Mouse (Mus musculus) gastrocnemius, postnatal 25 days (tissue): ENCODE data around the gene Gm826. TPM values are rescaled to one million over a fixed set of nuclear protein-coding genes. Genes with fewer than 3 reads are reported as not detected.
A peak's percentile ranks its signal among the peaks of the same experiment; 100 is the strongest.

Source experiments
- DNase-seq: peaks from one replicate; pipeline ENCODE4 v3.0.0; 2022
- long read RNA-seq, 2 experiments: library from polyadenylated mRNA; stranded (forward); transcript quantifications; one replicate each; pipeline ENCODE4 v2.0.0; 2021
- total RNA-seq, 2 experiments: library from RNA; stranded (reverse); gene quantifications; 1 replicate in 1 of 2; 2 replicates in 1 of 2; pipeline ENCODE4 v1.2.3; 2021

Gm826 gene
- 1 to 10 TPM; 2.3 to 3.0 TPM for total RNA-seq
- long read RNA-seq, experiment 1, partial matches to known transcripts, result 1 of 9 reads
- long read RNA-seq, experiment 1, other reads (novel, unspliced or antisense), result 6 of 9 reads
- long read RNA-seq, experiment 2, partial matches to known transcripts, result 0 of 2 reads
- long read RNA-seq, experiment 2, other reads (novel, unspliced or antisense), result 2 of 2 reads

GRCm38 (mm10) chr2:160334111-160334661 is at the start of gene Gm826:
Gene Gm826, minus strand, starts transcription at chr2:160334162.
- DNase-seq, result peak; percentile 64

- DNase-seq, result no peak
Observed at GRCm38 (mm10) chr2:160383418-160383817, 49.5 kb upstream of the Gm826 start.

GRCm38 (mm10) chr2:160378271-160378670 is 44.3 kb upstream of the Gm826 start:
- DNase-seq, result no peak

- no peak for DNase-seq
Observed at GRCm38 (mm10) chr2:160376236-160376635, 42.3 kb upstream of the Gm826 start.

- DNase-seq, result no peak
Observed at GRCm38 (mm10) chr2:160369653-160370420, 35.9 kb upstream of the Gm826 start.

- DNase-seq, result no peak
Observed at GRCm38 (mm10) chr2:160368422-160369357, 34.7 kb upstream of the Gm826 start.

GRCm38 (mm10) chr2:160367448-160368208 is 33.7 kb upstream of the Gm826 start:
- DNase-seq, result peak; percentile 83

- DNase-seq, result peak; percentile 98
Observed at GRCm38 (mm10) chr2:160366980-160367338, 33.0 kb upstream of the Gm826 start, which contains the start of gene Mafb. Gene Mafb, minus strand, starts transcription at chr2:160367065.

- DNase-seq, result no peak
Observed at GRCm38 (mm10) chr2:160366111-160366979, 32.4 kb upstream of the Gm826 start.

GRCm38 (mm10) chr2:160365107-160365911 is 31.3 kb upstream of the Gm826 start:
- peak; percentile 57 for DNase-seq

- DNase-seq, result no peak
Observed at GRCm38 (mm10) chr2:160364666-160365065, 30.7 kb upstream of the Gm826 start.

- no peak for DNase-seq
Observed at GRCm38 (mm10) chr2:160364128-160364650, 30.2 kb upstream of the Gm826 start.

- no peak for DNase-seq
Observed at GRCm38 (mm10) chr2:160363201-160363600, 29.2 kb upstream of the Gm826 start.

- DNase-seq, result no peak
Observed at GRCm38 (mm10) chr2:160361442-160362121, 27.6 kb upstream of the Gm826 start.

- no peak for DNase-seq
Observed at GRCm38 (mm10) chr2:160360234-160360874, 26.4 kb upstream of the Gm826 start.

- no peak for DNase-seq
Observed at GRCm38 (mm10) chr2:160358896-160359295, 24.9 kb upstream of the Gm826 start.

- no peak for DNase-seq
Observed at GRCm38 (mm10) chr2:160357442-160357841, 23.5 kb upstream of the Gm826 start.

- DNase-seq, result no peak
Observed at GRCm38 (mm10) chr2:160356132-160356531, 22.2 kb upstream of the Gm826 start.
